Mouse (Mus musculus) 3134 (cell line): ENCODE data around the gene Olfr887.

Experiments
- DNase-seq: peaks from one replicate; pipeline ENCODE4 v3.0.0-alpha.2; 2011; ENCODE audit warnings: low spot score; ENCODE audit not compliant: insufficient read length; ENCODE audit errors: extremely low read depth

The Olfr887 gene

GRCm38 (mm10) chr9:38083772-38084171 is at the start of gene Olfr887:
TSS of gene Olfr887 (plus strand) at chr9:38084072.
- DNase-seq = no peak

GRCm38 (mm10) chr9:38046255-38046654 is 37.6 kb upstream of the Olfr887 start, which contains the start of gene Olfr884:
TSS of gene Olfr884 (plus strand) at chr9:38046555.
- DNase-seq = no peak

GRCm38 (mm10) chr9:38061022-38061421 is 22.9 kb upstream of the Olfr887 start, which contains the start of gene Olfr885:
TSS of gene Olfr885 (plus strand) at chr9:38061322.
- DNase-seq = no peak

DNA sequence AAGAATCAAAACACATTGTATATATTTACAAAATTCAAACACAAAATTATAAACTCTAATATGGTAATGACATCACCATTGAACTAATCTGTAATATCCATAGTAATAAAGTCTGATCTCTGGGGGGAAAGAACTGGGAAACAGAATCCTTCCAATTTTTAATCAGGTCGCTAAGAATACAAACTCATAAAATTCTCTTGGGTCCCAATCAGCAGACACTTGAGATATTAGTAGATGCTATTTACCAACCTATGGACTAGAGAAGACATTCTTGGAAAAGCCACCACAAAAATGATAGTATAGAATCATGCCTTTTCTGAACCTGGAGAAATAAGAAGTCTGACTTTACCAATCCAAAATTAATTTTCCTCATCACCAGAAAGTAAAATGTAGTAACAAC is 24.0 kb downstream of the Olfr887 start, which contains the start of gene Olfr888:
Gene Olfr888 (plus strand): TSS at position 301 of the 400 bp plus-strand sequence.
- DNase-seq = no peak

GRCm38 (mm10) chr9:38114898-38115297 is 31.0 kb downstream of the Olfr887 start, which contains the start of gene Olfr889:
TSS of gene Olfr889 (plus strand) at chr9:38115198.
- DNase-seq = no peak
